Mouse (Mus musculus) CH12.LX (cell line): ENCODE results near the gene Fbxl17. TPM values are rescaled to one million over a fixed set of nuclear protein-coding genes. Genes with fewer than 3 reads are reported as not detected.

ENCODE experiments used
- DNase-seq: peaks from one replicate; pipeline ENCODE4 v3.0.0-alpha.2; 2013; ENCODE audit errors: extremely low read depth
- H3K27ac ChIP-seq: 2 replicates; pipeline ENCODE4 v1.5.1; 2012; ENCODE audit warnings: low read depth, mild to moderate bottlenecking, control low read depth, moderate library complexity; ENCODE audit not compliant: insufficient read depth
- H3K27me3 ChIP-seq: replicated peaks from 2 replicates; pipeline ENCODE3; 2012; ENCODE audit warnings: inconsistent platforms
- H3K36me3 ChIP-seq, 2 experiments: replicated peaks in 1 of 2; 2 replicates each; pipeline versions ENCODE3 to v1.6.1; 2012; ENCODE audit warnings: inconsistent platforms in 1 of 2, low read length in 1 of 2, mild to moderate bottlenecking in 1 of 2, mixed read lengths in 1 of 2, moderate library complexity in 1 of 2; ENCODE audit not compliant: control insufficient read depth in 1 of 2, insufficient read depth in 1 of 2
- H3K4me1 ChIP-seq, 2 experiments: 2 replicates each; pipeline ENCODE4 v1.6.1; 2012; ENCODE audit warnings: inconsistent platforms in 1 of 2, moderate library complexity in 1 of 2; ENCODE audit not compliant: insufficient read depth in 2 of 2, control insufficient read depth in 1 of 2
- H3K4me2 ChIP-seq: 2 replicates; pipeline ENCODE4 v1.6.1; 2012; ENCODE audit warnings: low read depth, mild to moderate bottlenecking, control low read depth; ENCODE audit not compliant: poor library complexity, insufficient read depth, severe bottlenecking
- H3K4me3 ChIP-seq, 3 experiments: fragments of 150-350 bp in 1 of 3; sonication (generic) in 1 of 3; replicated peaks in 1 of 3; 2 replicates each; pipeline versions ENCODE3 to v1.5.1; 2011 to 2012; ENCODE audit warnings: low read depth in 2 of 3, low read length in 2 of 3, mild to moderate bottlenecking in 2 of 3, moderate library complexity in 2 of 3, control low read depth in 1 of 3, improper control_type of control experiment in 1 of 3, inconsistent platforms in 1 of 3, mixed read lengths in 1 of 3; ENCODE audit not compliant: poor library complexity in 1 of 3
- H3K79me2 ChIP-seq: replicated peaks from 2 replicates; pipeline ENCODE4 v1.6.1; 2012; ENCODE audit warnings: mild to moderate bottlenecking, moderate library complexity; ENCODE audit not compliant: control insufficient read depth, poor library complexity, insufficient read depth, severe bottlenecking; ENCODE audit errors: extremely low read depth
- H3K9ac ChIP-seq: 2 replicates; pipeline ENCODE4 v1.6.1; 2012; ENCODE audit warnings: low read depth, mild to moderate bottlenecking, control low read depth, moderate library complexity; ENCODE audit not compliant: insufficient read depth
- H3K9me3 ChIP-seq: replicated peaks from 2 replicates; pipeline ENCODE3; 2012; ENCODE audit warnings: low read length, inconsistent platforms, mixed read lengths
- BHLHE40 ChIP-seq: IDR thresholded peaks from 2 replicates; pipeline ENCODE4 v1.6.1; 2011; ENCODE audit warnings: mild to moderate bottlenecking, low read depth, low read length, improper control_type of control experiment
- CHD1 ChIP-seq: IDR thresholded peaks from 2 replicates; pipeline ENCODE4 v1.6.1; 2012; ENCODE audit warnings: low read depth, low read length, improper control_type of control experiment, inconsistent platforms
- ELF1 ChIP-seq: IDR thresholded peaks from 2 replicates; pipeline ENCODE4 v1.6.1; 2014; ENCODE audit warnings: low read depth, mild to moderate bottlenecking, inconsistent platforms, low read length, improper control_type of control experiment
- JUN ChIP-seq: IDR thresholded peaks from 2 replicates; pipeline ENCODE4 v1.6.1; 2011; ENCODE audit warnings: low read depth, mild to moderate bottlenecking, low read length, improper control_type of control experiment, moderate library complexity; ENCODE audit not compliant: insufficient read depth
- MAFK ChIP-seq: IDR thresholded peaks from 2 replicates; pipeline ENCODE4 v1.6.1; 2011; ENCODE audit warnings: low read length, improper control_type of control experiment; ENCODE audit not compliant: insufficient replicate concordance
- RAD21 ChIP-seq: IDR thresholded peaks from 2 replicates; pipeline ENCODE4 v1.6.1; 2011; ENCODE audit warnings: low read depth, mild to moderate bottlenecking, low read length, improper control_type of control experiment, moderate library complexity
- RCOR1 ChIP-seq: conservative IDR thresholded peaks from 2 replicates; pipeline ENCODE4 v1.6.1; 2012; ENCODE audit warnings: low read depth, mild to moderate bottlenecking, inconsistent platforms, low read length, improper control_type of control experiment
- SMC3 ChIP-seq: IDR thresholded peaks from 2 replicates; pipeline ENCODE4 v1.6.1; 2011; ENCODE audit warnings: low read depth, low read length, improper control_type of control experiment
- ZMIZ1 ChIP-seq: IDR thresholded peaks from 2 replicates; pipeline ENCODE4 v1.6.1; 2012; ENCODE audit warnings: low read depth, mild to moderate bottlenecking, inconsistent platforms, low read length, improper control_type of control experiment
- ZNF384 ChIP-seq: IDR thresholded peaks from 2 replicates; pipeline ENCODE4 v1.6.1; 2012; ENCODE audit warnings: low read depth, low read length, improper control_type of control experiment, inconsistent platforms
- dilution Hi-C: fragments of 300-500 bp; cut with MboI; formaldehyde crosslinking; loops from 2 replicates; pipeline ENCODE4 v1.14.3; 2020; ENCODE audit warnings: low sequenced_read_pairs; ENCODE audit not compliant: extremely low pct_unique_long_range_greater_than_20kb, extremely low pct_ligation_motif_present
- in situ Hi-C: fragments of 300-500 bp; cut with MboI; formaldehyde crosslinking; loops from 3 replicates; pipeline ENCODE4 v1.14.3; 2019; ENCODE audit warnings: low sequenced_read_pairs, low pct_ligation_motif_present, low pct_unique_long_range_greater_than_20kb, mixed read lengths
- polyA plus RNA-seq: library from polyadenylated mRNA; unstranded; fragments of >175 nt; gene quantifications from 2 replicates; pipeline ENCODE4 v1.2.1, GENCODE M21; 2012; ENCODE audit warnings: low read depth; ENCODE audit not compliant: insufficient read length
- total RNA-seq, 2 experiments: library from RNA; depleted of rRNA; stranded (reverse); fragments of 300-350 nt in 1 of 2; fragments of >200 nt in 1 of 2; gene quantifications; 2 replicates each; pipeline ENCODE4 v1.2.3; 2012 to 2014

Gene Fbxl17
- total and polyA plus RNA-seq, 3 experiments: 4.0 to 6.9 (median 4.3) TPM

DNA sequence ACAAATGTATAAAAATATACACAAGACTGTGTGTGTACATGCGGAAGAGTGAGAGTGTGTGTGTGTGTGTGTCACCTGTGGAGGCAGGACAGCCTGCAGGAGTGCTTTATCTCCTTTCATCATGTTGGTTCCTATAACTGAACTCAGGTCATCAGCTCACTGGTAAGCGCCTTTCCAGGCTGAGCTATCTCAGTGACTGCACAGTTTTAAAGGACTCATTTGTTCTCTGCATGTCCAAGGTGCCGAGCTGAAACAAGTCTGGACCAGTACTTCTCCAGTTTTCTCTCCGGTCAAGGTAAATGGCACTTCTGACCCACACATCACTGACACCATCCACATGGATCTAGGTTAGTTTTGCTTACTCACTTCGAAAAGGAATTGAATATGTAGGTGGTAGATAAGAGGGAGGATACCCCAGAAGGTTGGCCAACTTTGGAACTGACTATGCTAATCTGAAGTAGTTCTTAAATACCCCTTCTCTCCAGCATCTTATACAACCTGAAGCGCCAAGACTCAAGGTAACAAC is 2.5 kb downstream of the Fbxl17 start:
- Histone ChIP-seq H3K4me1 (peaks cover 5 to 41% of the 10 kb centered on the region in 2 experiments), H3K4me3 (no peak overlapping the region), H3K36me3 (peaks cover 0 to 10% of the 10 kb centered on the region in 2 experiments), H3K27ac (no peak overlapping the region), H3K27me3 (no peaks in the 10 kb centered on the region), H3K9ac (peak overlapping the region; percentile 14; the same call in 1 of the 2 replicates), H3K79me2 (peaks cover 18% of the 10 kb centered on the region), H3K4me2 (peak overlapping the region; percentile 95; the same call in 1 of the 2 replicates), H3K9me3 (no peaks in the 10 kb centered on the region)
- DNase-seq: no peak
- no peak for TF ChIP-seq RAD21
- dilution Hi-C loops (no loop called here), in situ Hi-C loops (no loop called here)

DNA sequence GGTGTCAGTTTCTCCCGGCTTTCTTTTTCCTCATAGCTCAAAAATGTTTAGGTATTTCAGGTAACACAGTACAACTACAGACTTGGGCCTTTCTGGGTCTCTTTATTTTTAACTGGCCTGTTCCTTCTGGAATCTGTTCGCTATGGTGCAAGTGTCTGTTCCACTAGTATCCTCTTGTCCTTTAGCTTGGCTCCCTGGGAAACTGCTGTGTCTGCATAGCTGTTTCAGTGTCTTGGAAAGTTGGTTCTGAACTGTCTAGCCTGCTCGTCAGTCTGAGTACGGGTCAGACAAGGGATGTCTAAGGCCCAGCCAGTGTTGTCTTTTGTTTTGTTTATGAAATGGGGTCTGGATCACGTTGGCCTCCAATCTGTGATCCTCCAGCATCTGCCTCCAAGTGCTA is 3.7 kb downstream of the Fbxl17 start:
- H3K27ac ChIP-seq: no peak overlapping the region
- in situ Hi-C loops: no loop called here
- TF ChIP-seq RCOR1 (no peak), MAFK (no peak)
- dilution Hi-C loops: no loop called here
- no peak overlapping the region for H3K4me3 ChIP-seq
- H3K27me3 ChIP-seq: no peaks in the 10 kb centered on the region
- peaks cover 5 to 39% of the 10 kb centered on the region in 2 experiments for H3K4me1 ChIP-seq
- H3K9ac ChIP-seq: no peak overlapping the region
- peaks cover 18% of the 10 kb centered on the region for H3K79me2 ChIP-seq
- H3K9me3 ChIP-seq: no peaks in the 10 kb centered on the region
- H3K36me3 ChIP-seq: peaks cover 0 to 12% of the 10 kb centered on the region in 2 experiments
- H3K4me2 ChIP-seq: no peak overlapping the region
- DNase-seq: no peak

- TF ChIP-seq ZMIZ1: no peak
- no peak for TF ChIP-seq SMC3
- no peak for TF ChIP-seq BHLHE40
- TF ChIP-seq RCOR1: no peak
- no peak for TF ChIP-seq CHD1
- no peak for TF ChIP-seq JUN
- TF ChIP-seq ELF1: no peak
- TF ChIP-seq ZNF384: peak; percentile 15; the same call in 1 of the 2 replicates
- peaks cover 16% of the 10 kb centered on the region for H3K79me2 ChIP-seq
- dilution Hi-C loops: no loop called here
These were observed 5.8 kb downstream of the Fbxl17 start for GRCm38 (mm10) chr17:63493876-63494580.

More at GRCm38 (mm10) chr17:63493876-63494580, 5.8 kb downstream of the Fbxl17 start:
- peaks cover 5 to 33% of the 10 kb centered on the region in 2 experiments for H3K4me1 ChIP-seq
- H3K4me2 ChIP-seq: no peak overlapping the region
- no peak overlapping the region for H3K9ac ChIP-seq
- peaks cover 6 to 32% of the 10 kb centered on the region in 2 experiments for H3K36me3 ChIP-seq
- H3K9me3 ChIP-seq: no peaks in the 10 kb centered on the region
- in situ Hi-C loops: no loop called here
- no peak overlapping the region for H3K27ac ChIP-seq
- no peaks in the 10 kb centered on the region for H3K27me3 ChIP-seq
- H3K4me3 ChIP-seq: no peak overlapping the region
- DNase-seq: no peak
